Mouse (Mus musculus): Measurements from ENCODE around the gene Cfap73. TPM values are rescaled to one million over a fixed set of nuclear protein-coding genes. Genes with fewer than 3 reads are reported as not detected.
A peak's percentile ranks its signal among the peaks of the same experiment; 100 is the strongest.

Cfap73 gene
- polyA plus RNA-seq, 1 experiment from 2014 or later = 0.85 TPM

DNA sequence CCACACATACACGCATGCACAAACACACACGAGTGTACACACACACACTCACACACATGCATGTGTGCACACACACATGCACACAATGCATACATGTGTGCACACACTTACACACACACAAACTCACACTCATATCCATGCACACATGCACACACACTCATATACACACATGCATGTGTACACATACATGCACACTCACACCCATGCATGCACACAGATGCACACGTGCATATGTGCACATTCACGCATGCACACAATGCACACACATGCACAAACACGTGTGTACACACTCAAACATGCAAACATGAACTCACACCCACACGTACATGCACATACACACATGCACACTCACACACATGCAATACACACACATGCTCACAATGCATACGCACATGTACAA lies 6.1 kb upstream of the Cfap73 start:
- H3K9me3 ChIP-seq = no peaks in the 10 kb centered on the region
- no peaks in the 10 kb centered on the region for H3K27me3 ChIP-seq (ENCODE audit: insufficient read depth, poor library complexity, severe bottlenecking)
- H3K36me3 ChIP-seq = no peaks in the 10 kb centered on the region
- no peak overlapping the region for H3K4me3 ChIP-seq
- H3K4me1 ChIP-seq (replicated peaks) = peaks cover under 1% of the 10 kb centered on the region; the same call in 1 of the 2 replicates
- H3K27ac ChIP-seq = no peak overlapping the region
- 94% methylated on average over 7 of the region's 7 CpGs for WGBS
- no peak for DNase-seq (ENCODE audit: low spot score)

DNA sequence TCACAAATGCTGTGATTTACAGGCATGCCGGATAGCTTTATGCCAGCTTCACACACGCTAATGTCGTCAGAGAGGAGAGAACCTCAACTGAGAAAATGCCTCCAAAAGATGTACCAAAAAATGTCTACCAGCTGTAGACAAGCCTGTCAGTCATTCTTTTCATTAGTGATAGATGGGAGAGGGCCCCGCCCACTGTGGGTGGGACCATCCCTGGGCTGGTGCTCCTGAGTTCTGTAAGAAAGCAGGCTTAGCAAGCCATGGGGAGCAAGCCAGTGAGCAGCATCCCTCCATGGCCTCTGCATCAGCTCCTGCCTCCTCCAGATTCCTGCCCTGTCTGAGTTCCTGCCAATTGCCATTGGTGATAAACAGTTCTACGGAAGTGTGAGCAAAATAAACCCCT lies 1.6 kb upstream of the Cfap73 start:
- 91% methylated on average over 5 of the region's 5 CpGs for WGBS
- Histone ChIP-seq H3K27me3 (ENCODE audit: insufficient read depth, poor library complexity, severe bottlenecking) (peaks cover 19% of the 10 kb centered on the region), H3K9me3 (peaks cover 8% of the 10 kb centered on the region; the same call in 1 of the 2 replicates), H3K4me1 (replicated peaks) (peaks cover 19% of the 10 kb centered on the region), H3K27ac (no peak overlapping the region), H3K36me3 (no peaks in the 10 kb centered on the region), H3K4me3 (no peak overlapping the region)
- DNase-seq (ENCODE audit: low spot score) = no peak

DNA sequence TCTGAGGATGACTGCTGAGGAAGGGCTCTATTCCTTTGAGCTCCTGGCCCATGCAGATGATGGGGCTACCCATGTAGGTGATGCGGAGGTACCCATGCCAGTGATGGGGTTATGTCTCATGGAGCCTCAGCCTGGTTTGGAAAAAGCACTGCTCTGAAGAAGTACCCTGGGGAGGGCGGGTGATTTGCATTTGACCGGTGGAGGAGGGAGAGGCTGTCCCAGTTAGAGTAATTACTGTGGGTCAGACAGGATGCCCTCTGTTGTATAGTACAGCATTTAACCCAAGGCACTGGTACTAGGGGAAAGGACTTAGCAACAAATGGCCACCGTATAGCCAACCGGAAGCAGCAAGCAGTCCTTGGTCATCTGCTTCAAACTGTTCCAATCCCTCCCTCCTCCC lies 825 bp upstream of the Cfap73 start:
- Histone ChIP-seq H3K36me3 (no peaks in the 10 kb centered on the region; the same call in 1 of the 2 replicates), H3K27me3 (ENCODE audit: insufficient read depth, poor library complexity, severe bottlenecking) (peaks cover 27% of the 10 kb centered on the region), H3K4me1 (replicated peaks) (peaks cover 19% of the 10 kb centered on the region), H3K27ac (no peak overlapping the region), H3K9me3 (peaks cover 8% of the 10 kb centered on the region; the same call in 1 of the 2 replicates), H3K4me3 (no peak overlapping the region)
- DNase-seq (ENCODE audit: low spot score) = no peak
- 58% methylated on average over 5 of the region's 5 CpGs for WGBS

DNA sequence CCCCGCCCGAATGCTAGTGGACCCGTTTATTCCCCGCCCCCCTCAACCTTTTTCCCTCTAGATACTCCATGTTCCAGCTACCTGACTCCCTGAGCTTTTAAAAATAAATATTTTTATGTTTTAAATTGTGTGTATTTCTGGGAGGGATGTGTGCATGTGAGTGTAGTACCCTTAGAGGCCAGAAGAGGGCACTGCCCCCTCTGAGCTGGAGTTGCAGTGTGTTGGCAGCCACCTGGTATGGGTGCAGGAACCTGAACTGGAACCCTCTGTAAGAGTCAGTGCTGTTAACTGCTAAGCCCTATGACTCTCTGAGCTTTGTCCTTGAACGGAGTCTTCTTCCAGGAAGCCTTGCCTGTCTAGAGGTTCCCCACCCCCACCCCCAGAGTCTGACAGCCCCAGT lies 2.1 kb downstream of the Cfap73 start:
- 89% methylated on average over 5 of the region's 5 CpGs for WGBS
- Histone ChIP-seq H3K36me3 (peaks cover 20% of the 10 kb centered on the region), H3K4me3 (no peak overlapping the region), H3K27ac (no peak overlapping the region), H3K9me3 (peaks cover 8% of the 10 kb centered on the region; the same call in 1 of the 2 replicates), H3K4me1 (replicated peaks) (peaks cover 38% of the 10 kb centered on the region), H3K27me3 (ENCODE audit: insufficient read depth, poor library complexity, severe bottlenecking) (peaks cover 30% of the 10 kb centered on the region)
- no peak for DNase-seq (ENCODE audit: low spot score)

DNA sequence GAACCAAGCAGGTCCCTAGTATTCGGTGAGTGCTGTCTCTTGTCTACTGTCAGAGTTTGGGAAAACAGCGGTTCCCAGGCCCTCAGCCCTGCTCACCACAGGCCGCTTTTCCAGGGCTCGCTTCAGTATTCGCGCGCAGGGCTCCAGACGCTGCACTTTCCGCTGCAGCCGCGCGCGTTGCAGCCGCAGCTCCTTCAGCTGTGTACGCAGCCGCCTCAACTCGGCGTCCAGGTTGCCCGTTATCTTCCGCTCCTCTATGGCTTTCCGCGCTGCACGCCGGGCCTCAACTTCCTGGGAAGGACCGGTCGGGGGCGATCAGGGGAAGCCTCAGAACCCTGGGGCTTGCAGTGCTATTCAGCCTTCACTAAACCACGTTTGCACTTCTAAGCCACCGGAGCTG lies 2.9 kb downstream of the Cfap73 start:
- Histone ChIP-seq H3K36me3 (peaks cover 28% of the 10 kb centered on the region), H3K27ac (no peak overlapping the region), H3K4me3 (peak overlapping the region; percentile 36), H3K4me1 (replicated peaks) (peaks cover 46% of the 10 kb centered on the region), H3K9me3 (peaks cover 8% of the 10 kb centered on the region; the same call in 1 of the 2 replicates), H3K27me3 (ENCODE audit: insufficient read depth, poor library complexity, severe bottlenecking) (peaks cover 30% of the 10 kb centered on the region)
- WGBS = 9% methylated on average over 29 of the region's 29 CpGs
- no peak for DNase-seq (ENCODE audit: low spot score)

DNA sequence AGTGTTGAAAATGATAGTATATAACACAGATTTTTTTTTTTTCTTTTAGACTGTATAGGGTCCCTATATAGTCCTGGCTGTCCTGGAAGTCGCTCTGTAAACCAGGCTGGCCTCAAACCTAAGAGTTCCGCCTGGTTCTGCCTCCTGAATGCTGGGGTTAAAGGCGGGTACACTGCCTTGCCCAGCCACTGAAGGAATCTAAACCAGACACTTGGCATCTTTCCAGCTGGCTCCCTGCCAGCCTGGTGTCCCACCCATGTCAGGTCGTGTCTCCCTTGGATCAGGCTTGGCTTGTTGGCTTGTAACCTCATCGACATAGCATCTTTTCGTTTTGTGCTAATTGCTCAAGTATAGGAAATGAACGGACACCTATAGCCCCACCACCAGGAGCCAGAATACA lies 5.4 kb downstream of the Cfap73 start:
- Histone ChIP-seq H3K4me3 (no peak overlapping the region), H3K9me3 (peaks cover 8% of the 10 kb centered on the region; the same call in 1 of the 2 replicates), H3K4me1 (replicated peaks) (peaks cover 36% of the 10 kb centered on the region), H3K36me3 (peaks cover 53% of the 10 kb centered on the region), H3K27me3 (ENCODE audit: insufficient read depth, poor library complexity, severe bottlenecking) (peaks cover 30% of the 10 kb centered on the region), H3K27ac (peak overlapping the region; percentile 60; the same call in 1 of the 2 replicates)
- WGBS = 88% methylated on average over 7 of the region's 7 CpGs
- DNase-seq (ENCODE audit: low spot score) = no peak

DNA sequence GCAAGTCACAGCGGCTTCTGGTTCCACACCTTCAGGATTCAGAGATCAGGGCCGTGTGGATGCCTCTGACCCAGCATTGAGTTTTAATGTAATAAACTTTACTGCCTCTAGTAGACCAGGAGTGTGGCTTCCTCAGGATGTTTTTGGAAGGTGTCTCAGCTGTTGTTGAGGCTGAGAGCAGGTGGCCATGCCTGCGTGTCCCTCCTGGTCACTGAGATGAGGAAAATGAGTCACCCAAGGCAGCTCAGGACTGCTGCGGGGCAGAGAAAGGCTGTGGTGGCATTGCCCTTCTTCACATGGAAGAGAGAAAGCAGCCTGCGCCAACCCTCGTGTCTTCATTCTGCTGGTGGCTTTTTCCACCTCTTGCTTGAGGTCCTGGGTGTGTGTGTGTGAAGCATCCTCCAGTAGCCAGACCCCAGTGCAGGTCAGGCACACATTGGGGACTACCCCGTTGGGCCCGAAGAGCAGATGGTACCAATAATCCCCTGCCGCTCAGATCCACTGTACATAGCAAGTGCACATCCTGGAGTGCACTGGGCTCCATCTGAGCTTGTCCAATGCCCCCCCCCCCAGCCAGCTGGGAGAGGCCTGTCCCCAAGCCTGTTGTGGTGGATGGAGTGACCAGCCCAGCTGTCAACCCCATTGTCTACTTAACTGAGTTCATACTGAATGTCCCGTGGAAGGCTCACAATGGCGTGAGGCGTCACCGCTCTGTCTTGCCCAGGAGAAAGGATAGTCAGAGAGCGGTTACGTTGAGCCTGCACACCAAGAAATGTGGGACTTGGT lies 6.3 kb downstream of the Cfap73 start:
- WGBS = 86% methylated on average over 15 of the region's 15 CpGs
- Histone ChIP-seq H3K36me3 (peaks cover 62% of the 10 kb centered on the region), H3K27ac (peak overlapping the region; percentile 67)

DNA sequence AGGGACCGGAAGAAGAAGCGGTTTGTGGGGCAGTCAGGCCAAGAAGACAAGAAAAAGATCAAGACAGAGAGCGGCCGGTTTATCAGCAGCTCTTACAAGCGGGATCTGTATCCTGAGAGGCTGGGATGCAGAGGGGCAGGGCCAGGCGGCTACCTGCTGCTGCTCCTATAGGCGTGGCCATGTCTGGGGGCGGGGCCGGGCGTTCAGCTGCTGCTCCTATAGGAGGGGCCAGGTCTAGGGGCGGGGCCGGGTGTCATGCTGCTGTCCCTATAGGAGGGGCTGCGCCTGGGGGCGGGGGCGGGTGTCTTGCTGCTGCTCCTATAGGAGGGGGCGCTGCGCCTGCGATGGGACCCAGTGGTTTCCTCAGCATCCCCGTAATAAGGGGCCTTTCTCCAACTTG lies 7.6 kb downstream of the Cfap73 start:
- H3K9me3 ChIP-seq = no peaks in the 10 kb centered on the region
- DNase-seq (ENCODE audit: low spot score) = peak; percentile 76
- H3K27me3 ChIP-seq (ENCODE audit: insufficient read depth, poor library complexity, severe bottlenecking) = peaks cover 19% of the 10 kb centered on the region
- peaks cover 35% of the 10 kb centered on the region for H3K4me1 ChIP-seq (replicated peaks)
- H3K4me3 ChIP-seq = no peak overlapping the region
- H3K27ac ChIP-seq = peak overlapping the region; percentile 67; the same call in 1 of the 2 replicates
- WGBS = 26% methylated on average over 19 of the region's 19 CpGs
- peaks cover 75% of the 10 kb centered on the region for H3K36me3 ChIP-seq

More for the DNA sequence above, 6.3 kb downstream of the Cfap73 start:
- peak; percentile 38 for DNase-seq (ENCODE audit: low spot score)
- Histone ChIP-seq H3K4me1 (replicated peaks) (peaks cover 36% of the 10 kb centered on the region), H3K9me3 (peaks cover 8% of the 10 kb centered on the region; the same call in 1 of the 2 replicates), H3K27me3 (ENCODE audit: insufficient read depth, poor library complexity, severe bottlenecking) (peaks cover 30% of the 10 kb centered on the region), H3K4me3 (no peak overlapping the region)

DNA sequence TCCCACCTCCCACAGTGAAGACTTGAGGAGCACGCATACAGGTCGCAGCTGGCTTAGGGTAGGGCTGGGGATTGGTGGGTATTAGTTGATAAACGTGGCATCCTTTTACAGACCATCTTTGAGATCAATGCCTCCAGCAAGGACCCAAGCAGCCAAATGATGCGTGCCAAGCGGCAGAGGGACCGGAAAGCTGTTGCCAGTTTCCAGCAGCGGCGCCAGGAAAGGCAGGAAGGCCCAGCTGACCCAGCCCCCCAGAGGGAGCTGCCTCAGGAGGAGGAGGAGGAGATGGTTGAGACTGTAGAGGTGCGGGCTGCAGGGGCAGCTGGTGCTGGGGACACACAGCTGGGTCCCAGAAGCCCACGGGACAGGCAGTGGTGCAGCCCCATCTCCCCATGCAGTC lies 9.6 kb downstream of the Cfap73 start:
- WGBS = 94% methylated on average over 10 of the region's 10 CpGs
- no peak for DNase-seq (ENCODE audit: low spot score)
- H3K27ac ChIP-seq = no peak overlapping the region
- no peaks in the 10 kb centered on the region for H3K9me3 ChIP-seq
- peaks cover 95% of the 10 kb centered on the region for H3K36me3 ChIP-seq
- H3K4me3 ChIP-seq = no peak overlapping the region
- peaks cover 31% of the 10 kb centered on the region for H3K4me1 ChIP-seq (replicated peaks)
- H3K27me3 ChIP-seq (ENCODE audit: insufficient read depth, poor library complexity, severe bottlenecking) = no peaks in the 10 kb centered on the region

DNA sequence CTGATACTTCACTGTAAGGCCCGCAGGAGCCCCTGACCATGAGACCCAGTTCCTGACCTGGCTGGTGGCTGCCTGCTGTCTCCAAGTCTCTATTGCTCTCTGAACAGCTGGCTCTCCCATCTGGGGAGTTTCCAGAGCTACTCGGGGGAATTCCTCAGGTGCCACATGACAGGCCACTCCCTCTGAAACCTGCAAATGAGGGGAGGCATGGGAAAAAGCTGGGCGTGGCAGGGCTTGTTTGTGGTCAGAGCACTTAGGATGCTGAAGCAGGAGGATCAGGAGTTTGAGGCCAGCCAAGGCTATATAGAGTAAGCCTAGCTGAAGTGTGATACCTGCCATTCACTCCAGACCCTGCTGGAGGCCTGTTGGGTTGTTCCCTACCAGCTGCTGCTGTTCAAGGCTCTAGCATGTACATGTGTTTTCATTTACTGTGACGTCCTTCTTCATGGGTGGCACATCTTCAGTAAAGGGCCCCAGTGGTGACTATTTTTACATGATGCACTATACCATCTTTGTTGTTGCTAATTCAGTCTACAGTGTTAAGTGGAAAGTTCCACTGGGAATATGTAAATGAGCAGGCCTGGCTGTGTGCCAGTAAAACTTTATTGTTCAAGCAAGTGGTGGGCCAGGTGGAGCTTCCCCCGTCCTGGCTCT lies 11.7 kb downstream of the Cfap73 start:
- Histone ChIP-seq H3K27me3 (ENCODE audit: insufficient read depth, poor library complexity, severe bottlenecking) (no peaks in the 10 kb centered on the region), H3K4me1 (replicated peaks) (peaks cover 16% of the 10 kb centered on the region), H3K4me3 (no peak overlapping the region), H3K9me3 (no peaks in the 10 kb centered on the region), H3K27ac (no peak overlapping the region), H3K36me3 (peaks cover 100% of the 10 kb centered on the region)
- 84% methylated on average over 5 of the region's 5 CpGs for WGBS
- no peak for DNase-seq (ENCODE audit: low spot score)

DNA sequence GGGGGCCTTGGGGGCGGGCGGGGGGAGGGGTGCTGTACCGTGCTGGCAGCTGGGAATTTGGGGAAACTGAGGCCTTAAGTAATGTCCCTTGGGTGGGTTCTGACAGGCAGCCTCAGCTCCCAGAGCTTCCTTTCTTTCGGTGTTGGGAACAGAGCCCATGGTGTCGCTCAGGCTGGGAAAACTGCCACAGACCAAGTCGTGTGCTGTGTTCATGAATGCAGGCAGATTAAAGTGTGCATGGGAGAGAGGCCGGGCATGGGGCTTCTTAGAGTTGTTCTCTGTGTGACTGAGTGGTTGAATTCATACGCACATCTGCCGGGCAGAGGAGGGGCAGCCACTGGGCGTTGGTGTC lies 12.2 kb downstream of the Cfap73 start:
- peaks cover 100% of the 10 kb centered on the region for H3K36me3 ChIP-seq

DNA sequence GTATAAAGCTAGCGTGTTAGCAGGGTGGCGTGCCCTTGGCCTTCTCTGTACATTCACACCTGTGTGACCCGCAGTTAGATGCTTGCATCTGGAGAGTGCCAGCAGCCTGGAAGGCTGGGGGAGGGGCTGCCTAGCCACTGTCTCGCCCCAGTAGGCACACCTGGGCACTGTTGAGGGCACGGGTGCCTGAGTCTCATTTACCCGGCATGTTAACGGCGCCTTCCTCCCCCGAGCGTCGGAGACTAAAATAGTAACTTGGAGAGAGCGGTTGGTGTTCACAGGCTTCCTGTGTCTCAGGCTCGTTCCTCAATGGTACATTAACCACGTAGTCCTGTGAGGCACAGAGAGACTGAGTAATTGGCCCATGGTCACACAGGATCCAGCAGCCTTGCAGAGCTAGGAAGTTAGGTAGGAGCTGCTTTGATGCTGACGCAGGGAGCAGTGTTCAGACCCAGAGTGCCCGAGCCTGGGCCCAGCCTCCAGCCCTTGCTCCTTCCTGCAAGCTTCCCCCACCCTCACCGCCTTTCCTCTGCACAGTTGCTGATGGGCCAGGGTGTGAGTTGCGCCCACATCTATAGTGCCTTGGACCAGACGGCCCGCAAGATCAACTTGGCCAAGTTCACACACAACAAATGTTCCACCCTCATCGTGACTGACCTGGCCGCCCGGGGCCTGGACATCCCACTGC lies 12.8 kb downstream of the Cfap73 start:
- no peak overlapping the region for H3K27ac ChIP-seq
- no peak for DNase-seq (ENCODE audit: low spot score)
- H3K36me3 ChIP-seq = peaks cover 100% of the 10 kb centered on the region
- no peaks in the 10 kb centered on the region for H3K9me3 ChIP-seq
- peaks cover 5% of the 10 kb centered on the region for H3K4me1 ChIP-seq (replicated peaks)
- no peak overlapping the region for H3K4me3 ChIP-seq
- H3K27me3 ChIP-seq (ENCODE audit: insufficient read depth, poor library complexity, severe bottlenecking) = no peaks in the 10 kb centered on the region
- 95% methylated on average over 23 of the region's 23 CpGs for WGBS

More for the DNA sequence above, 12.2 kb downstream of the Cfap73 start:
- no peak for DNase-seq (ENCODE audit: low spot score)
- Histone ChIP-seq H3K4me1 (replicated peaks) (peaks cover 11% of the 10 kb centered on the region), H3K9me3 (no peaks in the 10 kb centered on the region), H3K27me3 (ENCODE audit: insufficient read depth, poor library complexity, severe bottlenecking) (no peaks in the 10 kb centered on the region), H3K27ac (no peak overlapping the region), H3K4me3 (no peak overlapping the region)
- WGBS = 90% methylated on average over 10 of the region's 10 CpGs
